Mouse (Mus musculus): Measurements from ENCODE around the gene Erc2. TPM values are rescaled to one million over a fixed set of nuclear protein-coding genes. Genes with fewer than 3 reads are reported as not detected.

Erc2 gene
- polyA plus RNA-seq, 1 experiment, result 0.10 TPM

DNA sequence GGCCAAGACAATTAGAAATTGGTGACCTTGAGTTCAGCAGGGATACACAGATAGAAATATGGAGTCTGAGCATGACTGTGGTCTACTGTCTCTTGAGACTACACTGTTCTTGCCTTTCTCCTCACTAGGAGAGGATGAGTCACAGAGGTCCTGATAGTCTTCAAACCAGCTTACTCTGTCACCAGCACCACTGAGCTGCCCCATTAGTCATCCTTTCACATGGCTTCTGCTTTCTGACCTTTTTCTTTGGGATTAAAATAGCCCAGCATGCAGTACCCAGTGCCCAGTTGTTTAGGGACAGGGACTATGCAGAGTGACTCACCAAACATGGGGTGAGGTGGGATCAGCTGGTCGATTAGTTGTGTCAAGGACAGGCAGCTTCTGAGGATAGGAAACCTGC, 132.1 kb downstream of the Erc2 start:
- TF ChIP-seq GATA1 (IDR thresholded peaks at IDR 0.05; ENCODE audit: borderline replicate concordance, low read length), result no peak
- no peak for TF ChIP-seq FLI1 (IDR thresholded peaks at IDR 0.05; ENCODE audit: low read length)
- Histone ChIP-seq H3K4me3 (replicated peaks) (no peak overlapping the region), H3K4me1 (no peaks in the 10 kb centered on the region), H3K36me3 (replicated peaks; ENCODE audit: low read length) (no peaks in the 10 kb centered on the region), H3K27me3 (replicated peaks) (no peaks in the 10 kb centered on the region), H3K9me3 (no peaks in the 10 kb centered on the region)

- H3K9me3 ChIP-seq, result no peaks in the 10 kb centered on the region
- no peaks in the 10 kb centered on the region for H3K27me3 ChIP-seq (replicated peaks)
- no peaks in the 10 kb centered on the region for H3K4me1 ChIP-seq
- TF ChIP-seq GATA1 (IDR thresholded peaks at IDR 0.05; ENCODE audit: borderline replicate concordance, low read length) (no peak), FLI1 (IDR thresholded peaks at IDR 0.05; ENCODE audit: low read length) (no peak)
- H3K4me3 ChIP-seq (replicated peaks), result no peak overlapping the region
- no peaks in the 10 kb centered on the region for H3K36me3 ChIP-seq (replicated peaks; ENCODE audit: low read length)
Observed at GRCm38 (mm10) chr14:27756901-27757300, 134.7 kb downstream of the Erc2 start.

DNA sequence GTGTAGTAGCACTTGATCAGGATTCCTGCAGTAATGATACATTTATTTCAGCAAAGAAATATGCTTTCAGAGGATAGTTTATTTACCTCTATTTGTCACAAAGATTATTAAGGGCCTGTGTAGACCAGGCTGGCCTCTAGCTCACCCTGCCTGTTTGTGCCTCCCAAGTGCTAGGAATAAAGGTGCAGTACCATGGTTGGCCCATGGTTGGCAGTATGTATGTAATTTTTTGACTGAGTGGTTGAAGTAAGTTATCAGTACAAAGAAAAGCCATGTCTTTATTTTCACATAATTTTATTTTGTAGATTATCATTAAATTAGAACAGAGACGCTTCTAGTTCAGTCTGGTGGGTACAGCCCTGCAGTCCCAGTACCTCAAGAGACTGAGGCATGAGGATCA, 136.0 kb downstream of the Erc2 start:
- Histone ChIP-seq H3K9me3 (no peaks in the 10 kb centered on the region), H3K4me3 (replicated peaks) (no peak overlapping the region), H3K27me3 (replicated peaks) (no peaks in the 10 kb centered on the region), H3K4me1 (no peaks in the 10 kb centered on the region), H3K36me3 (replicated peaks; ENCODE audit: low read length) (no peaks in the 10 kb centered on the region)
- TF ChIP-seq GATA1 (IDR thresholded peaks at IDR 0.05; ENCODE audit: borderline replicate concordance, low read length), result no peak
- no peak for TF ChIP-seq FLI1 (IDR thresholded peaks at IDR 0.05; ENCODE audit: low read length)

GRCm38 (mm10) chr14:27759069-27759628, 136.9 kb downstream of the Erc2 start:
- no peaks in the 10 kb centered on the region for H3K9me3 ChIP-seq
- TF ChIP-seq GATA1 (IDR thresholded peaks at IDR 0.05; ENCODE audit: borderline replicate concordance, low read length) (no peak), FLI1 (IDR thresholded peaks at IDR 0.05; ENCODE audit: low read length) (no peak)
- H3K36me3 ChIP-seq (replicated peaks; ENCODE audit: low read length), result no peaks in the 10 kb centered on the region
- H3K4me3 ChIP-seq (replicated peaks), result no peak overlapping the region
- no peaks in the 10 kb centered on the region for H3K4me1 ChIP-seq
- H3K27me3 ChIP-seq (replicated peaks), result no peaks in the 10 kb centered on the region

DNA sequence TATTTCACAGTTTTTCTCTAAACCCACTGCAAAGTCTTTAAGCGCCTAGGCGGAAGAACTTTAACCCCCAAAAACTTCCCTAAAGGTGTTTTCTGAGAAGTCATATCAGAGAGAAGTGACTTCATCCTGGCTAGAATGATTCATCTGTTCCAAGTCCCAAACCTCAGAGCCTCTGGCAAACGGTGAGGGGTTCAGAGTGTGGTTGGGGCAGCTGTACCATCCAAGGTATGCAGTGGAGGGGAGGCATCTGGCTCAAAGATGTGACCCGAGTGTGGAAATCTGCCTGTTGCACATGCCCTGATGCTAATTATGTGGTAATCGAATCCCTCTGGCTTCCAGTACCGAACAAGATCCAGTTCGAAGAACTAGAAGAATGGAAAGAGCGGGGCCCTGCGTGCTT, 137.8 kb downstream of the Erc2 start:
- no peaks in the 10 kb centered on the region for H3K9me3 ChIP-seq

DNA sequence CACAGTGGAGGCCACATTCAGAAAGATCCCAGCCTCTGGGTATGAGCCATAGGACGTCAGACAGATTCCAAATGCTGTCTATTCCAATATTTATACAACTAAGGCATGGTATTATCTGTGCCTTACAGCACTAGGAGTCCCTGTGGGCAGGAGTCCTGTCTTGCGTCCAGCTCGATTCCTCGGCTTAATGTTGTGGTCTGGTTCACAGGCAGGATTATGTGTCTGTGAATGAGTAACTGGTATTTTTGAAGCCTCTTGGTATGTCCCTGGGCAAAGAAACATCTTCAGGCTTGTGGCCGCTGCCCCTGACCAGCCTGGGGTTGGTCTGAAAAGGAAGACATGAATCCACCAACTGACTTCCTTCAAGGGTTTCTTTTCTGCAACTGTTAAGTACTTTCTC, 153.1 kb downstream of the Erc2 start:
- Histone ChIP-seq H3K9me3 (peaks cover 6% of the 10 kb centered on the region), H3K36me3 (replicated peaks; ENCODE audit: low read length) (no peaks in the 10 kb centered on the region), H3K27me3 (replicated peaks) (no peaks in the 10 kb centered on the region), H3K4me3 (replicated peaks) (no peak overlapping the region), H3K4me1 (0 out of 2 replicates have a peak, but pooled peaks cover 4% of the 10 kb centered on the region)
- TF ChIP-seq FLI1 (IDR thresholded peaks at IDR 0.05; ENCODE audit: low read length) (no peak), GATA1 (IDR thresholded peaks at IDR 0.05; ENCODE audit: borderline replicate concordance, low read length) (no peak)

More for the DNA sequence above, 137.8 kb downstream of the Erc2 start:
- Histone ChIP-seq H3K4me1 (no peaks in the 10 kb centered on the region), H3K36me3 (replicated peaks; ENCODE audit: low read length) (no peaks in the 10 kb centered on the region), H3K4me3 (replicated peaks) (no peak overlapping the region), H3K27me3 (replicated peaks) (no peaks in the 10 kb centered on the region)
- TF ChIP-seq FLI1 (IDR thresholded peaks at IDR 0.05; ENCODE audit: low read length) (no peak), GATA1 (IDR thresholded peaks at IDR 0.05; ENCODE audit: borderline replicate concordance, low read length) (no peak)

GRCm38 (mm10) chr14:27778503-27778902, 156.3 kb downstream of the Erc2 start:
- TF ChIP-seq GATA1 (IDR thresholded peaks at IDR 0.05; ENCODE audit: borderline replicate concordance, low read length) (no peak), FLI1 (IDR thresholded peaks at IDR 0.05; ENCODE audit: low read length) (no peak)
- Histone ChIP-seq H3K36me3 (replicated peaks; ENCODE audit: low read length) (no peaks in the 10 kb centered on the region), H3K4me1 (peaks cover 8% of the 10 kb centered on the region), H3K27me3 (replicated peaks) (no peaks in the 10 kb centered on the region), H3K4me3 (replicated peaks) (no peak overlapping the region), H3K9me3 (peaks cover 6% of the 10 kb centered on the region)

DNA sequence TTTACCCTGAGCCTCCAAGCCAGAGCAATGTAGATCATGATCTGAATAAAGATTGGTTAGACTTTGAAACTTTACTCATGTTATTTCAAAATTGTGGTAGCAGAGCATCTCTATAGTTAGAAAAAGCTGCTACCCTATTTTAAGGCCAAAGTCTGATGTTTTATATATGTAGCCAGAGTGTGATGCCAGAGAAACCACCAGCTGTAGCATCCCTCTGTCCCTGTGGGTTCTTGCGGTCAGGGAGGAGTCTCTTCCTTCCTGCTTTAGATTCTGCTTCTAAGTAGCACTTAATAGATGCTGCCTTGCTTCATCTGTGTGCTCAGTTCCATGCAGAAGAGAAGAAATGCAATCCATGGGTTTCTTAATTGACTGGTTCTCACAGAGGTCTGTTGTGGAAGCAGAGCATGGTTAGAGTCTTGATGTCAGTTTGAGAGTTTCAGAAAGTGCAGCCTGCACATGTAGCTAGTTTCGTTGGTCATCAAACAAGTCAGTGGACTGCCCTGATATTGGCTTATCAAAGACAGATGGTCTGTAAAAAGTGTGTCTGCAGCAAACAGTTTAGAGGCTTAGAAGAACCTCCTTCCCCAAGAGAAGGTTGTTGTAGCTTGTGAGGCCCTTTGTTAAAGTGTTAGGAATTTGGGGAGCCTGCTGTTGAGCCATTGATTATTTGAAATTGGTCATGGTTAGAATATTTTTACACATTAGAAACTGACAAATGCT, 156.9 kb downstream of the Erc2 start:
- H3K4me3 ChIP-seq (replicated peaks), result no peak overlapping the region
- no peaks in the 10 kb centered on the region for H3K36me3 ChIP-seq (replicated peaks; ENCODE audit: low read length)
- H3K27me3 ChIP-seq (replicated peaks), result no peaks in the 10 kb centered on the region
- TF ChIP-seq FLI1 (IDR thresholded peaks at IDR 0.05; ENCODE audit: low read length), result no peak
- H3K4me1 ChIP-seq, result peaks cover 8% of the 10 kb centered on the region
- H3K9me3 ChIP-seq, result peaks cover 6% of the 10 kb centered on the region

- TF ChIP-seq FLI1 (IDR thresholded peaks at IDR 0.05; ENCODE audit: low read length) (no peak), GATA1 (IDR thresholded peaks at IDR 0.05; ENCODE audit: borderline replicate concordance, low read length) (no peak)
- Histone ChIP-seq H3K36me3 (replicated peaks; ENCODE audit: low read length) (no peaks in the 10 kb centered on the region), H3K27me3 (replicated peaks) (no peaks in the 10 kb centered on the region), H3K4me3 (replicated peaks) (no peak overlapping the region), H3K9me3 (peaks cover 6% of the 10 kb centered on the region), H3K4me1 (peaks cover 8% of the 10 kb centered on the region)
Observed at GRCm38 (mm10) chr14:27781221-27781620, 159.0 kb downstream of the Erc2 start.

GRCm38 (mm10) chr14:27784826-27785225, 162.6 kb downstream of the Erc2 start:
- H3K36me3 ChIP-seq (replicated peaks; ENCODE audit: low read length), result no peaks in the 10 kb centered on the region
- H3K27me3 ChIP-seq (replicated peaks), result no peaks in the 10 kb centered on the region
- no peak overlapping the region for H3K4me3 ChIP-seq (replicated peaks)
- peaks cover 14% of the 10 kb centered on the region for H3K4me1 ChIP-seq
- TF ChIP-seq GATA1 (IDR thresholded peaks at IDR 0.05; ENCODE audit: borderline replicate concordance, low read length) (no peak), FLI1 (IDR thresholded peaks at IDR 0.05; ENCODE audit: low read length) (no peak)
- no peaks in the 10 kb centered on the region for H3K9me3 ChIP-seq
